Mouse (Mus musculus) G1E (cell line): ENCODE measurements around the gene Calcoco1. TPM values are rescaled to one million over a fixed set of nuclear protein-coding genes. Genes with fewer than 3 reads are reported as not detected.

Source experiments
- ATAC-seq: 2 replicates; pipeline ENCODE4 v1.8.0; 2016; ENCODE audit warnings: mild to moderate bottlenecking; ENCODE audit not compliant: insufficient number of reproducible peaks, poor library complexity, low FRiP score, severe bottlenecking; ENCODE audit errors: extremely low read depth
- DNase-seq: peaks from one replicate; pipeline ENCODE4 v3.0.0; 2012; ENCODE audit warnings: low spot score
- H3K27me3 ChIP-seq: 2 replicates; pipeline ENCODE4 v1.6.1; 2012; ENCODE audit warnings: mild to moderate bottlenecking, low read length, inconsistent platforms; ENCODE audit not compliant: insufficient read depth
- H3K36me3 ChIP-seq: replicated peaks from 2 replicates; pipeline ENCODE3; 2012; ENCODE audit warnings: mild to moderate bottlenecking, inconsistent platforms
- H3K4me1 ChIP-seq: 2 replicates; pipeline ENCODE4 v1.6.1; 2012; ENCODE audit warnings: low read depth, low read length, inconsistent platforms, mixed read lengths; ENCODE audit not compliant: insufficient read depth
- H3K4me3 ChIP-seq: 2 replicates; pipeline ENCODE4 v1.5.1; 2012; ENCODE audit warnings: low read depth, mild to moderate bottlenecking, inconsistent platforms, low read length, moderate library complexity, mixed read lengths
- H3K9me3 ChIP-seq: replicated peaks from 2 replicates; pipeline ENCODE4 v1.6.1; 2012; ENCODE audit warnings: inconsistent platforms
- CTCF ChIP-seq: IDR thresholded peaks from 2 replicates; pipeline ENCODE4 v1.5.1; 2012; ENCODE audit warnings: low read depth, low read length, inconsistent platforms, mixed read lengths
- GATA1 ChIP-seq: IDR thresholded peaks from 2 replicates; pipeline ENCODE4 v1.6.1; 2012; ENCODE audit warnings: borderline replicate concordance, low read length, inconsistent platforms, mixed read lengths
- GATA2 ChIP-seq: IDR thresholded peaks from 2 replicates; pipeline ENCODE4 v1.6.1; 2012; ENCODE audit warnings: low read depth, low read length, inconsistent platforms, borderline replicate concordance
- POLR2AphosphoS5 ChIP-seq: IDR thresholded peaks from 2 replicates; pipeline ENCODE4 v1.6.1; 2012; ENCODE audit warnings: low read depth, low read length, inconsistent platforms; ENCODE audit not compliant: insufficient replicate concordance
- TAL1 ChIP-seq: conservative IDR thresholded peaks from 2 replicates; pipeline ENCODE4 v1.6.1; 2012; ENCODE audit warnings: low read depth, low read length, inconsistent platforms, mixed read lengths
- polyA plus RNA-seq: library from polyadenylated mRNA; stranded (reverse); fragments of >175 nt; gene quantifications from 2 replicates; pipeline ENCODE4 v1.2.3, GENCODE M21; 2012
- total RNA-seq, 2 experiments: library from RNA; stranded (forward) in 1 of 2; stranded (reverse) in 1 of 2; fragments of 200-1000 nt in 1 of 2; fragments of >200 nt in 1 of 2; fragmentation: Nextera tagmentation in 1 of 2; gene quantifications; 2 replicates each; pipeline ENCODE4 v1.2.3; 2014 to 2017

Gene Calcoco1
- total and polyA plus RNA-seq, 3 experiments: 12.3 to 41.0 (median 14.4) TPM

GRCm38 (mm10) chr15:102746488-102747285 lies 24.7 kb upstream of the Calcoco1 start:
- no peaks in the 10 kb centered on the region for H3K36me3 ChIP-seq
- H3K4me3 ChIP-seq: no peak overlapping the region

GRCm38 (mm10) chr15:102746126-102746487 lies 24.1 kb upstream of the Calcoco1 start:
- TF ChIP-seq GATA2: no peak
- no peak for TF ChIP-seq POLR2AphosphoS5
- no peak for TF ChIP-seq CTCF
- no peak for TF ChIP-seq GATA1
- no peak for TF ChIP-seq TAL1
- no peaks in the 10 kb centered on the region for H3K36me3 ChIP-seq
- H3K4me1 ChIP-seq: no peaks in the 10 kb centered on the region; the same call in 1 of the 2 replicates
- no peak for ATAC-seq
- peaks cover 40% of the 10 kb centered on the region for H3K27me3 ChIP-seq
- H3K4me3 ChIP-seq: no peak overlapping the region
- H3K9me3 ChIP-seq: no peaks in the 10 kb centered on the region
- no peak for DNase-seq

More at GRCm38 (mm10) chr15:102746488-102747285, 24.7 kb upstream of the Calcoco1 start:
- DNase-seq: no peak
- no peak for ATAC-seq
- TF ChIP-seq GATA1 (no peak), CTCF (no peak), POLR2AphosphoS5 (no peak), GATA2 (no peak), TAL1 (no peak)
- H3K27me3 ChIP-seq: peaks cover 36% of the 10 kb centered on the region
- no peaks in the 10 kb centered on the region; the same call in 1 of the 2 replicates for H3K4me1 ChIP-seq
- no peaks in the 10 kb centered on the region for H3K9me3 ChIP-seq

DNA sequence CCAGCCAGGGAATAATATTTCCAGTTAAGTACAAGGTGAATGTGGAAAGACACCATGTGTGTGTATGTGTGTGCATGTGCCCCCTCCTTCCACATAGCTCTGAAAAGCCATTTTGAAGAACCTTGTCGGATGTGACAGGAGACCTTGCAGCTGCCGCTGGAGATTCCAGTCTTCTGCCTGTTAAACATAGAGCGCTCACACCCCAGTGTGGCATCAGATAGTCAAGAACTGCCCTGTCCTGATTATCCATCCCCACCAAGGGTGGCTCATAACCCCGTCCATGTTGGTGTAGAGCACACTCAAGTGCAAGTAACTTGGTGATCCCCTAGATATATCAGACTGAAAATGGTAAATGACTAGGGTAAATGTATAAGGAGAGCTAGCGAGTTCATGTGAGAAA lies 23.4 kb upstream of the Calcoco1 start:
- Histone ChIP-seq H3K27me3 (peaks cover 44% of the 10 kb centered on the region), H3K36me3 (no peaks in the 10 kb centered on the region), H3K4me3 (no peak overlapping the region), H3K9me3 (no peaks in the 10 kb centered on the region), H3K4me1 (no peaks in the 10 kb centered on the region; the same call in 1 of the 2 replicates)
- DNase-seq: no peak
- no peak for ATAC-seq
- TF ChIP-seq CTCF: no peak

- Histone ChIP-seq H3K4me3 (no peak overlapping the region), H3K27me3 (peaks cover 44% of the 10 kb centered on the region), H3K9me3 (no peaks in the 10 kb centered on the region), H3K4me1 (peaks cover under 1% of the 10 kb centered on the region), H3K36me3 (no peaks in the 10 kb centered on the region)
- no peak for ATAC-seq
- TF ChIP-seq POLR2AphosphoS5 (no peak), GATA2 (no peak), GATA1 (no peak), TAL1 (no peak), CTCF (no peak)
- DNase-seq: no peak
Observed at GRCm38 (mm10) chr15:102744831-102745230, 22.9 kb upstream of the Calcoco1 start.

GRCm38 (mm10) chr15:102744416-102744815 lies 22.4 kb upstream of the Calcoco1 start:
- Histone ChIP-seq H3K27me3 (peaks cover 47% of the 10 kb centered on the region), H3K4me3 (no peak overlapping the region), H3K4me1 (peaks cover 4% of the 10 kb centered on the region), H3K9me3 (no peaks in the 10 kb centered on the region), H3K36me3 (no peaks in the 10 kb centered on the region)
- DNase-seq (no peak), ATAC-seq (no peak)
- no peak for TF ChIP-seq GATA1
- no peak for TF ChIP-seq CTCF
- TF ChIP-seq GATA2: no peak
- TF ChIP-seq TAL1: no peak
- TF ChIP-seq POLR2AphosphoS5: no peak

DNA sequence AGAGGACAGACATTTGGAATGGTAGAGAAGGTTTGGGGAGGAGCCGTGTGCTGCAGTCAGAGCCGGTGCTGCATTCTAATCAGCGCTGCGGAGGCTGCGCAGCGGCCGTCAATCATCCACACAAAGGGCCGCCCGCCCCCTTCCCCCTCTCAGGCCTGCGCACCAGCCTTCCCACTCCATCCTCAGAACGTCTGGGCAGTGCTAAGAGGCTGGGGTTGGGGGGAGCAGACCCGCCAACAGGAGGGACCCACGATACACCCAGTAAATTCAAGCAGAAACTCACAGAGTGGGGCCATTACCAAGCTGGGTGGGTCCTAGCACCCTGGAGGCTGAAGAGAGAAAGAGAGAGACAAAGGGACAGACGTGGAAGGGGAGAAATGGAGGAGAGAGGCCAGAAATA lies 22.0 kb upstream of the Calcoco1 start:
- Histone ChIP-seq H3K36me3 (no peaks in the 10 kb centered on the region), H3K9me3 (no peaks in the 10 kb centered on the region), H3K4me3 (no peak overlapping the region), H3K4me1 (peaks cover 4% of the 10 kb centered on the region), H3K27me3 (peaks cover 47% of the 10 kb centered on the region)
- DNase-seq (no peak), ATAC-seq (no peak)
- TF ChIP-seq CTCF (no peak), TAL1 (no peak), POLR2AphosphoS5 (no peak), GATA1 (no peak), GATA2 (no peak)

DNA sequence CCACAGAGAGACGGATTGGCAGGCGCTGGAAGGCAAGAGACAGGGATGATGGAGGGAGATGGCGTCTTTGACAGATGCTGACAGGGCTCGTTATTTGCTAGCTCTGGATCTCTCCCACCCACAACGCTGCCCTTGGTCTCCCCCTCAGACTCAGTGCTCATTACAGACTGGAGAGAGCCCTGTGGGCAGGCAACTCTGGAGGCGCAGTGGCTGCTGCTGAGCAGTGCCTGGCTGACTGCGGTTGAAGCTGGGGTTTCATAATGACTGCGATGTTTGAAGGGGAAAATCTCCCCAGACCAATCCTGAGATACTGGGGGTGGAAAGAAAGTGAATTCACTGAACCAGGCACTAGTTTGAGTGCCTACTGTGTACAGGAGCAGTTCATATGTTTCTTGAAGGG lies 21.2 kb upstream of the Calcoco1 start:
- no peak overlapping the region for H3K4me3 ChIP-seq
- no peaks in the 10 kb centered on the region for H3K9me3 ChIP-seq
- peaks cover 47% of the 10 kb centered on the region for H3K27me3 ChIP-seq
- no peak for TF ChIP-seq CTCF
- TF ChIP-seq GATA2: no peak
- no peak for TF ChIP-seq GATA1
- no peak for TF ChIP-seq TAL1
- TF ChIP-seq POLR2AphosphoS5: no peak
- no peak for DNase-seq
- no peak for ATAC-seq
- H3K36me3 ChIP-seq: no peaks in the 10 kb centered on the region
- peaks cover 4% of the 10 kb centered on the region for H3K4me1 ChIP-seq
